Mouse (Mus musculus): ENCODE measurements at regions not wholly inside any gene's neighbourhood (a gene's known extent, or its start where the extent isn't known, plus 50 kb on each side); places are given as distances from the start of the nearest gene placed in this dataset.

- TF ChIP-seq CTCF (IDR thresholded peaks at IDR 0.05; ENCODE audit: control insufficient read depth, insufficient read depth, insufficient replicate concordance, low read depth, low read length) (no peak), POLR2A (IDR thresholded peaks at IDR 0.05; ENCODE audit: control insufficient read depth, low read depth, low read length) (no peak)
Measured at GRCm38 (mm10) chr1:125295646-125296045, 139.9 kb downstream of the Actr3 start.

All from testis, adult 2 months (tissue).